Mouse (Mus musculus): Measurements from ENCODE around the gene Gpx8. TPM values are rescaled to one million over a fixed set of nuclear protein-coding genes. Genes with fewer than 3 reads are reported as not detected.
"Not testable (repeated sequence)": the region's sequence is repeated elsewhere in the genome, so short reads cannot be mapped to it uniquely, and the experiment has no call there.

The Gpx8 gene
- polyA plus RNA-seq, 1 experiment from 2014 or later = 34.1 TPM

DNA sequence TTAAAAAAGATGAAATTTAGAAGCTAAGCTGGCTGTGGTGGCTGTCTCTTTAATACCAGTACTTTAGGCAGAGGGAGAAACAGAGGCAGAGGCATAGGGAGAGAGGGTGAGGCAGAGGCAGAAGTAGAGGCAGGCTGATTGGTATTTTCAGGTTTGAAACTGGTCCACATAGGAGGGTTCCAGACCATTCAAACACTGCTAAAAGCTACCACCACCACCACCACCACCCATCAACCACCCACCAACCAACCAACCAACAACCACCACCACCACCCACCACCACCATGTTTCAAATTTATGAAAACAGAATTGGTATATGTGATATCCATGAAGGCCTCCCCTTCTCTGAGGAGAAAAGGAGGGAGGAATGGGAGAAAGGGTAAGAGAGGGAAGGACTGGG, 13.4 kb downstream of the Gpx8 start:
- Histone ChIP-seq H3K9me3 (ENCODE audit: control insufficient read depth, low read length) (no peaks in the 10 kb centered on the region), H3K4me1 (ENCODE audit: control insufficient read depth, insufficient read depth, low read length) (peaks cover 6% of the 10 kb centered on the region; the same call in 1 of the 2 replicates), H3K4me2 (ENCODE audit: low read depth, low read length) (peak overlapping the region; percentile 80; the same call in 1 of the 2 replicates), H3K4me3 (ENCODE audit: low read depth, low read length) (no peak overlapping the region), H3K27me3 (ENCODE audit: control insufficient read depth, insufficient read depth, low read length) (peaks cover 16% of the 10 kb centered on the region), H3K27ac (ENCODE audit: low read depth, low read length) (no peak overlapping the region), H3K9ac (replicated peaks; ENCODE audit: low read depth, low read length) (no peak overlapping the region), H3K36me3 (ENCODE audit: control insufficient read depth, insufficient read depth, low read length) (no peaks in the 10 kb centered on the region)
- ATAC-seq (ENCODE audit: low read depth) = no peak

DNA sequence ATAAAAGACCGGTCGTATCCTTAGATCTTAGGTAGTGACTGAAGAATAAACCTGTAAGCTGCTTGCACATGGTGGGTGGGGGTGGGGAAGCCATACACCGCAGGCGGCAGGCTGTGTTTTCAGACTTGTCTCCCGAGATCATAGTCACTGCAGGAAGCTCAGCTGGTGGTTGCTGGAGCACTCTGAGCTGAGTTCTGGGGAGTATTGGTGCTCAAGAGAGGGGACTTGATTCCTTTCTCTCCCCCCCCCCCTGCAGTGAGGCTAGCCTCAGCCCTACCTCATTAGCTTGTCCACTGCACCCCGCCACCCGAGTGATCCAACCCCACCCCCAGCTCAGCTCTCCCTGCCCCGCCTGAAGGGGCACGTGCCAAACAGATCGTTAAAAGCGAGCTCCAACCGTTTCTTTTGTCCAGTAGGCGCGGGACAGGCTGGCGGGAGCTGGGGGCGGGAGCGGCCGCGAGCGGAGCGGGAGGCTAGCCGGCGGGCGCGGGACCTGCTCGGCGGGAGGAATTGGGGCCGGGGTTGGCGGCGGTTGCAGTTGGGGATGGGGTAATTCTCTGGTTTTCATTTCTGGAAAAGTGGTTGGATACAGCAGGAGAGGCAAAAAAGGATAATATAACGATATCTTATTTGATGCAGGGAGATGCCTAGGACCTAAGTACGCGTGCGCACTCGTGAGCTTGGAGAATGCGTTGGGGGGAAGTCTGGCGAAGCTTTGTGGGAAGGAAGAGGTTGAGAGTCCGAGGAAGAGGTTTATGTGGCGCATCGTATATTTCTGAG, 14.2 kb downstream of the Gpx8 start:
- peak; percentile 58 for ATAC-seq (ENCODE audit: low read depth)
- H3K9ac ChIP-seq (replicated peaks; ENCODE audit: low read depth, low read length) = peak overlapping the region; percentile 50
- peak overlapping the region; percentile 60 for H3K4me3 ChIP-seq (ENCODE audit: low read depth, low read length)
- peaks cover 16% of the 10 kb centered on the region for H3K27me3 ChIP-seq (ENCODE audit: control insufficient read depth, insufficient read depth, low read length)
- peaks cover 6% of the 10 kb centered on the region; the same call in 1 of the 2 replicates for H3K4me1 ChIP-seq (ENCODE audit: control insufficient read depth, insufficient read depth, low read length)
- under 1% methylated on average over 40 of the region's 40 CpGs for WGBS
- H3K36me3 ChIP-seq (ENCODE audit: control insufficient read depth, insufficient read depth, low read length) = no peaks in the 10 kb centered on the region
- peak overlapping the region; percentile 80 for H3K4me2 ChIP-seq (ENCODE audit: low read depth, low read length)
- no peaks in the 10 kb centered on the region for H3K9me3 ChIP-seq (ENCODE audit: control insufficient read depth, low read length)
- H3K27ac ChIP-seq (ENCODE audit: low read depth, low read length) = peak overlapping the region; percentile 69

DNA sequence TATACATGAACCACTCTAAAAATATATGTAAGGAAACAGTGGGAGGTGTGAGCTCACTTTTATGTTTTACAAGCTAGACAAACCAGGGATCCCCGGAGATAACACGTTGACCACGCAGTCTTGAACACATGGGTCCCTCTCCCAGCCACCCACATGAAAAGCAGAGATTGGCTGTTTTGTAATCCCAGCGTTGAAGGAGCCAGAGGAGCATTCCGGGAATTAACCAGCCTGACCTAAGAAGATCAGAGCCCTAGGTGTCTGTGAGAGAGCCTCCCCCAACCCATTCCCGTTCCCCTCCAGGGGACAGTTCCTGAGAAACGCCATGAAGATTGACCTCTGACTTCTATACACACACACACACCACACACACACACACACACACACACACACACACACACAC, 14.9 kb downstream of the Gpx8 start:
- ATAC-seq (ENCODE audit: low read depth) = peak; percentile 32
- H3K9ac ChIP-seq (replicated peaks; ENCODE audit: low read depth, low read length) = no peak overlapping the region
- no peaks in the 10 kb centered on the region for H3K9me3 ChIP-seq (ENCODE audit: control insufficient read depth, low read length)
- H3K4me3 ChIP-seq (ENCODE audit: low read depth, low read length) = peak overlapping the region; percentile 60
- no peak overlapping the region for H3K27ac ChIP-seq (ENCODE audit: low read depth, low read length)
- peaks cover 6% of the 10 kb centered on the region; the same call in 1 of the 2 replicates for H3K4me1 ChIP-seq (ENCODE audit: control insufficient read depth, insufficient read depth, low read length)
- H3K36me3 ChIP-seq (ENCODE audit: control insufficient read depth, insufficient read depth, low read length) = no peaks in the 10 kb centered on the region
- 3% methylated on average over 7 of the region's 7 CpGs for WGBS
- peak overlapping the region; percentile 80 for H3K4me2 ChIP-seq (ENCODE audit: low read depth, low read length)
- peaks cover 16% of the 10 kb centered on the region for H3K27me3 ChIP-seq (ENCODE audit: control insufficient read depth, insufficient read depth, low read length)

DNA sequence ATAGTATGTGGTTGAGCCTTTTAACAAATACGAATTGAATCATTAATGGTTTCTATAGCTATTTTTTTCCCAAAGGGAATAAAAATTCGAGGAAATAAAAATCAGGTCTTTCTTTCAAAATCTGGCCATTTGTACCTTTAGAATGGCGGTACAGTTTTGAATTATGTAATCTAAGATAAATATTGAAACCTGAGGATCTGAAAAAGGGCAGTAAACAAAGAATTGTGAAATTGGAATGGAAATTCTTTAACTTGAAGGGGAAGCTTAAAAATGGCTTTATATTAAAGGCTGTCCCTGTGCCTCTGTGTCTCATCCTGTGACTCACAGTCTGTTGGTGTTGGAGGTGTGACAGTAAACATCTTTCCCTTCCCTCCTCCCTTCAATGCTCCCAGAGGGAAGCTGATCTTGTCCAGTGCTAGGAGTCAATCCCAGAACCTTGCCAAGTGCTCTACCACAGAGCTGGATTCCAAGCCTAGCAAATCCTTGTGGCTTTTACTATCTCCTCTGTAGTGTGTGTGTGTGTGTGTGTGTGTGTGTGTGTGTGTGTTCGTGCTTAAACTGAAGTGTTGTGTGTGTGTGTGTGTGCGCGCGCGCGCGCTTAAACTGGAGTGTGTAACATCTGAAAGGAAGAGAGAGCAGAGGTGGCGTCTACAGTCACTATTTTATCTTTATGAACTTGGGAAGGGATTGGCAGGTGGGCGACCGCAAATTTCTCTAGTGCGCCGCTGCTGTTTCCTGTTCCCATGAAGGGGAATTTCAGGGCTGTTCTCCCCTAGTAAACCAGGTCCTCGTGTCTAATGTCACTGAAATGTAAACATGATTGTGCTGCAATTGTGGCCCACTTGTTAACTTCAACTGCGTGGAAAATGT, 22.7 kb downstream of the Gpx8 start:
- no peaks in the 10 kb centered on the region for H3K36me3 ChIP-seq (ENCODE audit: control insufficient read depth, insufficient read depth, low read length)
- no peak overlapping the region for H3K27ac ChIP-seq (ENCODE audit: low read depth, low read length)
- H3K27me3 ChIP-seq (ENCODE audit: control insufficient read depth, insufficient read depth, low read length) = no peaks in the 10 kb centered on the region
- H3K9ac ChIP-seq (replicated peaks; ENCODE audit: low read depth, low read length) = no peak overlapping the region
- H3K4me2 ChIP-seq (ENCODE audit: low read depth, low read length) = no peak overlapping the region
- H3K4me3 ChIP-seq (ENCODE audit: low read depth, low read length) = no peak overlapping the region
- WGBS = 85% methylated on average over 17 of the region's 17 CpGs
- H3K4me1 ChIP-seq (ENCODE audit: control insufficient read depth, insufficient read depth, low read length) = no peaks in the 10 kb centered on the region
- H3K9me3 ChIP-seq (ENCODE audit: control insufficient read depth, low read length) = no peaks in the 10 kb centered on the region
- no peak for ATAC-seq (ENCODE audit: low read depth)

- Histone ChIP-seq H3K4me2 (ENCODE audit: low read depth, low read length) (no peak overlapping the region), H3K27me3 (ENCODE audit: control insufficient read depth, insufficient read depth, low read length) (no peaks in the 10 kb centered on the region), H3K36me3 (ENCODE audit: control insufficient read depth, insufficient read depth, low read length) (no peaks in the 10 kb centered on the region), H3K4me3 (ENCODE audit: low read depth, low read length) (no peak overlapping the region), H3K4me1 (ENCODE audit: control insufficient read depth, insufficient read depth, low read length) (no peaks in the 10 kb centered on the region), H3K9ac (replicated peaks; ENCODE audit: low read depth, low read length) (no peak overlapping the region), H3K27ac (ENCODE audit: low read depth, low read length) (no peak overlapping the region), H3K9me3 (ENCODE audit: control insufficient read depth, low read length) (no peaks in the 10 kb centered on the region)
- WGBS = 75% methylated on average over 8 of the region's 8 CpGs
- ATAC-seq (ENCODE audit: low read depth) = no peak
Observed at GRCm38 (mm10) chr13:113022467-113022866, 23.7 kb downstream of the Gpx8 start.

DNA sequence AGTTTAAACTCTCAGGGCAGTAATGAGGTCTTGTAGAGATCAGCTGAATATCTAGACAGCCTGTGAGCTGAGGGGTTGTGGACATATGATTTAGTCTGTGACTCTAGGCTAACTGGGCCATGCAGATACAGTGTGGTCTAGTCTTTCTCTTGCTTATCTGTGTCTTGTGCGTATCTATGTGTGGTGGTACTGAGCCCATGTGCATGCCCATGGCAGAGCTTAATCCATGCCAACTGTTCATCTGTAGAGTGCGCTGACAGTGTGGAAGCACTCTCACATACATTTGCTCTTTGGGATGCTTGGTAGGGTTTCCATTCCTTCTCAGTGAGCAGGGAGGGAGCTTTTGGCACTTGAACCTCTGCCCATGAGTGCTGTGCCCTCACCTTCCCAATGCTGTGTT, 24.7 kb downstream of the Gpx8 start:
- 91% methylated on average over 2 of the region's 2 CpGs for WGBS
- Histone ChIP-seq H3K4me2 (ENCODE audit: low read depth, low read length) (no peak overlapping the region), H3K9ac (replicated peaks; ENCODE audit: low read depth, low read length) (no peak overlapping the region), H3K9me3 (ENCODE audit: control insufficient read depth, low read length) (no peaks in the 10 kb centered on the region), H3K27ac (ENCODE audit: low read depth, low read length) (no peak overlapping the region), H3K36me3 (ENCODE audit: control insufficient read depth, insufficient read depth, low read length) (no peaks in the 10 kb centered on the region), H3K4me1 (ENCODE audit: control insufficient read depth, insufficient read depth, low read length) (no peaks in the 10 kb centered on the region), H3K27me3 (ENCODE audit: control insufficient read depth, insufficient read depth, low read length) (no peaks in the 10 kb centered on the region), H3K4me3 (ENCODE audit: low read depth, low read length) (no peak overlapping the region)
- ATAC-seq (ENCODE audit: low read depth) = no peak

- H3K4me3 ChIP-seq (ENCODE audit: low read depth, low read length); H3K4me2 ChIP-seq (ENCODE audit: low read depth, low read length); H3K9ac ChIP-seq (replicated peaks; ENCODE audit: low read depth, low read length); ATAC-seq (ENCODE audit: low read depth); H3K27ac ChIP-seq (ENCODE audit: low read depth, low read length); H3K36me3 ChIP-seq (ENCODE audit: control insufficient read depth, insufficient read depth, low read length); H3K4me1 ChIP-seq (ENCODE audit: control insufficient read depth, insufficient read depth, low read length); H3K9me3 ChIP-seq (ENCODE audit: control insufficient read depth, low read length); H3K27me3 ChIP-seq (ENCODE audit: control insufficient read depth, insufficient read depth, low read length): not testable (repeated sequence)
- 53% methylated on average over 19 of the region's 20 CpGs for WGBS
Observed at GRCm38 (mm10) chr13:113013174-113013953, 32.8 kb downstream of the Gpx8 start.

DNA sequence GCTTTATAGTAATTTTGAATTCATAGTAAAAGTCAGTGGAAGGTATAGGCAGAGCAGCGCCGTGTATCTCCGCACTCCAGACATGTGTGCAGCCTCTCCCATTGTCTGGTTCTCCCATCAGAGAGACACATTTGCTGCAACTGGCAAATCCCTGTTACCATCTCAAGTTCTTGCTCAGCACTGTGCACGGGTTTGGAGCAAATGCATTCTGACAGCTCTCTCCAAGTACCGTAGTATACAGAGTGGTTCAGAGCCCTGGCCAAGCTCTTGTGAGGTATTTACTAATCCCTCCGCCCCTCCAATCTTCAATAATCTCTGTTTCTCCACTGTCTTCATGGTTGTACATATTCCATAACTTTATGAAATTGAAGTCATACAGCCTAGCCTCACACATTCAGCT, 33.5 kb downstream of the Gpx8 start:
- no peak for ATAC-seq (ENCODE audit: low read depth)
- H3K9ac ChIP-seq (replicated peaks; ENCODE audit: low read depth, low read length) = no peak overlapping the region
- 91% methylated on average over 6 of the region's 6 CpGs for WGBS

More for the DNA sequence above, 33.5 kb downstream of the Gpx8 start:
- H3K27me3 ChIP-seq (ENCODE audit: control insufficient read depth, insufficient read depth, low read length) = no peaks in the 10 kb centered on the region
- no peaks in the 10 kb centered on the region for H3K4me1 ChIP-seq (ENCODE audit: control insufficient read depth, insufficient read depth, low read length)
- no peaks in the 10 kb centered on the region for H3K36me3 ChIP-seq (ENCODE audit: control insufficient read depth, insufficient read depth, low read length)
- no peaks in the 10 kb centered on the region for H3K9me3 ChIP-seq (ENCODE audit: control insufficient read depth, low read length)
- H3K4me2 ChIP-seq (ENCODE audit: low read depth, low read length) = no peak overlapping the region
- H3K4me3 ChIP-seq (ENCODE audit: low read depth, low read length) = no peak overlapping the region
- no peak overlapping the region for H3K27ac ChIP-seq (ENCODE audit: low read depth, low read length)

All from neural tube, embryonic 14.5 days (tissue).